Mouse (Mus musculus): ENCODE data around the gene Spryd4.

GRCm38 (mm10) chr10:128244121-128244520 lies 32.5 kb upstream of the Spryd4 start:
- TF ChIP-seq FLI1 (IDR thresholded peaks at IDR 0.05; ENCODE audit: low read length): no peak
- no peak for TF ChIP-seq GATA1 (IDR thresholded peaks at IDR 0.05; ENCODE audit: borderline replicate concordance, low read length)
